Mouse (Mus musculus): ENCODE data around the gene Slc6a4.

Gene Slc6a4

GRCm38 (mm10) chr11:76997916-76998704, at the start of gene Slc6a4:
Gene Slc6a4, plus strand, starts transcription at chr11:76998603.
- in situ Hi-C loops (cut with MboI; ENCODE audit: low pct_unique_long_range_greater_than_20kb in 1 of 2, low sequenced_read_pairs in 2 of 2, unreplicated experiment in 1 of 2): no loop called here

- in situ Hi-C loops (cut with MboI; ENCODE audit: low pct_unique_long_range_greater_than_20kb in 1 of 2, low sequenced_read_pairs in 2 of 2, unreplicated experiment in 1 of 2): no loop called here
Measured at GRCm38 (mm10) chr11:76953536-76953935, 44.9 kb upstream of the Slc6a4 start.

- in situ Hi-C loops (cut with MboI; ENCODE audit: low pct_unique_long_range_greater_than_20kb in 1 of 2, low sequenced_read_pairs in 2 of 2, unreplicated experiment in 1 of 2): no loop called here
Measured at GRCm38 (mm10) chr11:76965703-76966102, 32.7 kb upstream of the Slc6a4 start.

- in situ Hi-C loops (cut with MboI; ENCODE audit: low pct_unique_long_range_greater_than_20kb in 1 of 2, low sequenced_read_pairs in 2 of 2, unreplicated experiment in 1 of 2): no loop called here
Measured at GRCm38 (mm10) chr11:76970328-76970727, 28.1 kb upstream of the Slc6a4 start.

GRCm38 (mm10) chr11:76974680-76975319, 23.6 kb upstream of the Slc6a4 start:
- in situ Hi-C loops (cut with MboI; ENCODE audit: low pct_unique_long_range_greater_than_20kb in 1 of 2, low sequenced_read_pairs in 2 of 2, unreplicated experiment in 1 of 2): no loop called here

- in situ Hi-C loops (cut with MboI; ENCODE audit: low pct_unique_long_range_greater_than_20kb in 1 of 2, low sequenced_read_pairs in 2 of 2, unreplicated experiment in 1 of 2): no loop called here
Measured at GRCm38 (mm10) chr11:76981570-76982141, 16.7 kb upstream of the Slc6a4 start.

- in situ Hi-C loops (cut with MboI; ENCODE audit: low pct_unique_long_range_greater_than_20kb in 1 of 2, low sequenced_read_pairs in 2 of 2, unreplicated experiment in 1 of 2): no loop called here
Measured at GRCm38 (mm10) chr11:76982415-76982814, 16.0 kb upstream of the Slc6a4 start.

GRCm38 (mm10) chr11:76983641-76984040, 14.8 kb upstream of the Slc6a4 start:
- in situ Hi-C loops (cut with MboI; ENCODE audit: low pct_unique_long_range_greater_than_20kb in 1 of 2, low sequenced_read_pairs in 2 of 2, unreplicated experiment in 1 of 2): no loop called here

- in situ Hi-C loops (cut with MboI; ENCODE audit: low pct_unique_long_range_greater_than_20kb in 1 of 2, low sequenced_read_pairs in 2 of 2, unreplicated experiment in 1 of 2): no loop called here
Measured at GRCm38 (mm10) chr11:76984173-76984572, 14.2 kb upstream of the Slc6a4 start.

- in situ Hi-C loops (cut with MboI; ENCODE audit: low pct_unique_long_range_greater_than_20kb in 1 of 2, low sequenced_read_pairs in 2 of 2, unreplicated experiment in 1 of 2): no loop called here
Measured at GRCm38 (mm10) chr11:76990839-76991238, 7.6 kb upstream of the Slc6a4 start.

- in situ Hi-C loops (cut with MboI; ENCODE audit: low pct_unique_long_range_greater_than_20kb in 1 of 2, low sequenced_read_pairs in 2 of 2, unreplicated experiment in 1 of 2): no loop called here
Measured at GRCm38 (mm10) chr11:76992886-76993285, 5.5 kb upstream of the Slc6a4 start.

GRCm38 (mm10) chr11:76995966-76996672, 2.3 kb upstream of the Slc6a4 start:
- in situ Hi-C loops (cut with MboI; ENCODE audit: low pct_unique_long_range_greater_than_20kb in 1 of 2, low sequenced_read_pairs in 2 of 2, unreplicated experiment in 1 of 2): no loop called here

- in situ Hi-C loops (cut with MboI; ENCODE audit: low pct_unique_long_range_greater_than_20kb in 1 of 2, low sequenced_read_pairs in 2 of 2, unreplicated experiment in 1 of 2): no loop called here
Measured at GRCm38 (mm10) chr11:76997305-76997704, 1.1 kb upstream of the Slc6a4 start.

- in situ Hi-C loops (cut with MboI; ENCODE audit: low pct_unique_long_range_greater_than_20kb in 1 of 2, low sequenced_read_pairs in 2 of 2, unreplicated experiment in 1 of 2): no loop called here
Measured at GRCm38 (mm10) chr11:76998705-76999226, 363 bp downstream of the Slc6a4 start.

- in situ Hi-C loops (cut with MboI; ENCODE audit: low pct_unique_long_range_greater_than_20kb in 1 of 2, low sequenced_read_pairs in 2 of 2, unreplicated experiment in 1 of 2): no loop called here
Measured at GRCm38 (mm10) chr11:77000741-77001140, 2.3 kb downstream of the Slc6a4 start.

- in situ Hi-C loops (cut with MboI; ENCODE audit: low pct_unique_long_range_greater_than_20kb in 1 of 2, low sequenced_read_pairs in 2 of 2, unreplicated experiment in 1 of 2): no loop called here
Measured at GRCm38 (mm10) chr11:77002361-77002760, 4.0 kb downstream of the Slc6a4 start.

GRCm38 (mm10) chr11:77005881-77006280, 7.5 kb downstream of the Slc6a4 start:
- in situ Hi-C loops (cut with MboI; ENCODE audit: low pct_unique_long_range_greater_than_20kb in 1 of 2, low sequenced_read_pairs in 2 of 2, unreplicated experiment in 1 of 2): no loop called here

GRCm38 (mm10) chr11:77006616-77007015, 8.2 kb downstream of the Slc6a4 start:
- in situ Hi-C loops (cut with MboI; ENCODE audit: low pct_unique_long_range_greater_than_20kb in 1 of 2, low sequenced_read_pairs in 2 of 2, unreplicated experiment in 1 of 2): no loop called here

Data from mouse embryonic stem cell (cell line).